9 mouse cellular contexts compared by ENCODE assay signal in genomic region chr9:48813960-48814880, GRCm38 (mm10). TPM values are rescaled to one million over a fixed set of nuclear protein-coding genes. Genes with fewer than 3 reads are reported as not detected.
DNase-seq lines count a peak whose midpoint lies in the region; ATAC-seq lines count a peak whose summit lies in the region.
"Had no signal": no experiment of that assay in that cellular context is flagged by ENCODE, and none has a peak within 500 bp of the region (broad histone marks: within the 10 kb centered on the region; RNA-seq: fewer than 3 reads in every experiment).

No protein-coding gene starts in this region.

- H3K27me3 ChIP-seq in lung, embryonic 15.5 days = no peaks in the 10 kb centered on the region; the same call in 1 of the 2 replicates
- H3K27me3 ChIP-seq in heart, embryonic 13.5 days (replicated peaks) = peaks cover 36% of the 10 kb centered on the region
- H3K27me3 ChIP-seq in liver, embryonic 16.5 days (ENCODE audit: control insufficient read depth, insufficient read depth, low read depth, low read length) = peaks cover 17% of the 10 kb centered on the region

- H3K4me2 ChIP-seq in lung, embryonic 15.5 days = no peak overlapping the region
- peak overlapping the region; percentile 56 for H3K4me2 ChIP-seq in heart, embryonic 13.5 days
- H3K4me2 ChIP-seq in liver, embryonic 16.5 days (ENCODE audit: low read depth, low read length) = peak overlapping the region; percentile 51
- H3K4me2 ChIP-seq: kidney, embryonic 15.5 days had no signal

- H3K27ac ChIP-seq in lung, embryonic 15.5 days = no peak overlapping the region
- H3K27ac ChIP-seq in heart, embryonic 13.5 days (replicated peaks) = no peak overlapping the region
- peak overlapping the region; percentile 61 for H3K27ac ChIP-seq in liver, embryonic 16.5 days (ENCODE audit: low read length)
- H3K27ac ChIP-seq: kidney, embryonic 15.5 days had no signal

- H3K36me3 ChIP-seq in lung, embryonic 15.5 days = no peaks in the 10 kb centered on the region
- H3K36me3 ChIP-seq in heart, embryonic 13.5 days = no peaks in the 10 kb centered on the region
- no peaks in the 10 kb centered on the region for H3K36me3 ChIP-seq in liver, embryonic 16.5 days (ENCODE audit: control insufficient read depth, insufficient read depth)
- H3K36me3 ChIP-seq: kidney, embryonic 15.5 days had no signal

- ATAC-seq in lung, embryonic 15.5 days (ENCODE audit: borderline replicate concordance, extremely low read depth, low FRiP score, low TSS enrichment) = peak; percentile 68; the same call in 1 of the 2 replicates
- ATAC-seq in heart, embryonic 13.5 days (ENCODE audit: extremely low read depth, insufficient number of reproducible peaks, low FRiP score, low TSS enrichment) = no peak
- peak; percentile 88 for ATAC-seq in liver, embryonic 16.5 days (ENCODE audit: low read depth)

- WGBS in lung, embryonic 15.5 days = 36% methylated on average over 19 of the region's 19 CpGs
- WGBS in heart, embryonic 13.5 days = 33% methylated on average over 19 of the region's 19 CpGs
- WGBS in liver, embryonic 16.5 days (ENCODE audit: insufficient replicate concordance) = 5% methylated on average over 19 of the region's 19 CpGs

- no peak overlapping the region for H3K4me3 ChIP-seq in lung, embryonic 15.5 days
- H3K4me3 ChIP-seq in heart, embryonic 13.5 days = no peak overlapping the region
- H3K4me3 ChIP-seq in liver, embryonic 16.5 days (ENCODE audit: low read depth, low read length) = peak overlapping the region; percentile 23
- H3K4me3 ChIP-seq: kidney, embryonic 15.5 days had no signal

- peaks cover 10% of the 10 kb centered on the region; the same call in 1 of the 2 replicates for H3K4me1 ChIP-seq in lung, embryonic 15.5 days
- H3K4me1 ChIP-seq in heart, embryonic 13.5 days = peaks cover 37% of the 10 kb centered on the region
- peaks cover 18% of the 10 kb centered on the region for H3K4me1 ChIP-seq in liver, embryonic 16.5 days (ENCODE audit: control insufficient read depth, low read depth, low read length)
- H3K4me1 ChIP-seq: kidney, embryonic 15.5 days had no signal

- no peak overlapping the region for H3K9ac ChIP-seq in lung, embryonic 15.5 days
- peak overlapping the region; percentile 65 for H3K9ac ChIP-seq in heart, embryonic 13.5 days
- H3K9ac ChIP-seq in liver, embryonic 16.5 days (ENCODE audit: low read depth, low read length) = peak overlapping the region; percentile 35
- H3K9ac ChIP-seq: kidney, embryonic 15.5 days had no signal

- DNase-seq in lung, adult 18-20 months = no peak
- DNase-seq in c-Kit-positive CD71-positive TER-119-negative erythroid progenitor cells, embryonic 14.5 days (ENCODE audit: low read depth) = peak; percentile 64
- DNase-seq in gastrocnemius, postnatal 10 days = no peak
- DNase-seq in frontal cortex, adult 2 months (ENCODE audit: extremely low spot score in 1 of 2, low spot score in 1 of 2) = no peak
- DNase-seq in urinary bladder, postnatal 14 days (ENCODE audit: low spot score) = no peak

- no peaks in the 10 kb centered on the region for H3K9me3 ChIP-seq in lung, embryonic 15.5 days
- no peaks in the 10 kb centered on the region for H3K9me3 ChIP-seq in heart, embryonic 13.5 days
- H3K9me3 ChIP-seq in liver, embryonic 16.5 days (replicated peaks; ENCODE audit: control insufficient read depth, low read length) = no peaks in the 10 kb centered on the region
- H3K9me3 ChIP-seq: kidney, embryonic 15.5 days had no signal

RNA-seq across cellular contexts. Expression of gene Zbtb16, which starts 21.8 kb away (rescaled TPM):
- 5.1 and 7.0 TPM in 2 replicates for polyA plus RNA-seq in lung, embryonic 15.5 days (2015; fragmentation: Nextera tagmentation; extraction: Ambion mirVana)
- 1.1 TPM in 2 replicates for polyA plus RNA-seq in heart, embryonic 13.5 days (2015; fragmentation: Nextera tagmentation; extraction: Ambion mirVana)
- 0.75 and 1.1 TPM in 2 replicates for polyA plus RNA-seq in liver, embryonic 16.5 days (2015; fragmentation: Nextera tagmentation; extraction: Ambion mirVana)
- total RNA-seq in gastrocnemius, postnatal 10 days (2021) = 10 to 100 TPM; 24.7 to 60.1 TPM
- polyA plus RNA-seq in frontal cortex, adult 2 months (2012; rRNA removed) = 13.4 and 16.1 TPM in 2 replicates
